Mouse (Mus musculus) liver, adult 2 months (tissue): ENCODE data around the gene Nmnat1.

Source experiments
- CTCF ChIP-seq: fragments of 200-500 bp; IDR thresholded peaks from 2 replicates; pipeline ENCODE4 v1.5.1; 2011; ENCODE audit warnings: low read depth, low read length, control low read depth
- POLR2A ChIP-seq: fragments of 200-500 bp; IDR thresholded peaks from 2 replicates; pipeline ENCODE4 v1.6.1; 2011; ENCODE audit warnings: low read length, control low read depth; ENCODE audit not compliant: insufficient read depth; ENCODE audit errors: extremely low read depth

- TF ChIP-seq CTCF (no peak), POLR2A (no peak)
Measured at GRCm38 (mm10) chr4:149445868-149446267, 39.1 kb downstream of the Nmnat1 start.
